Mouse (Mus musculus) thymus, adult 2 months (tissue): Measurements from ENCODE around the gene Aimp2.

Experiments used
- CTCF ChIP-seq: fragments of 200-500 bp; IDR thresholded peaks from 2 replicates; pipeline ENCODE4 v1.5.1; 2012; ENCODE audit warnings: mild to moderate bottlenecking, control low read depth, low read length, moderate library complexity, borderline replicate concordance; ENCODE audit not compliant: control insufficient read depth, poor library complexity, insufficient read depth; ENCODE audit errors: extremely low read depth
- POLR2A ChIP-seq: fragments of 200-500 bp; IDR thresholded peaks from 2 replicates; pipeline ENCODE4 v1.6.1; 2012; ENCODE audit warnings: mild to moderate bottlenecking, low read length, control low read depth, moderate library complexity; ENCODE audit not compliant: control insufficient read depth, poor library complexity, insufficient read depth; ENCODE audit errors: extremely low read depth

- TF ChIP-seq POLR2A (no peak), CTCF (no peak)
Observed at GRCm38 (mm10) chr5:143892255-143892886, 17.3 kb downstream of the Aimp2 start.
